Mouse (Mus musculus): Measurements from ENCODE around the gene Mef2a. TPM values are rescaled to one million over a fixed set of nuclear protein-coding genes. Genes with fewer than 3 reads are reported as not detected.

Gene Mef2a
- polyA plus RNA-seq, 1 experiment from 2014 or later: 22.4 TPM

DNA sequence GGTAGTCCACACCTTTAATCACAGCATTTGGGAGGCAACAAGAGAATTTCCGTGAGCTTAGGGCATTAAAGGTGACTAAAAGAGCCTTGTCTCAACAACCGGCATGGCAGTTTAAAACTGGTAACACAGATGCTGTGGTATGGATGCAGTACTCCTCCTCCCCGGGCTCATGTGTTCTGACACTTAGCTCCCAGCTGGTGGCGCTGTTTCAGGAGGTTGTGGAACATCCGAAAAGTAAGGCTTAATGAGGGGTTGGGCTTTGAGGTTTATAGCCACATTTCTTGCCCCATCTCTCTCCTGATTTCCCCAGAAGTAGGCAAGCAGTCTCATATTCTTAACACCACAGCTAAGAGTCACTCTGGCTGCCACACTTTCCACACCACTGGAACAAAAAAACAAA, 16.8 kb downstream of the Mef2a start:
- no peak overlapping the region for H3K4me3 ChIP-seq
- peaks cover 11% of the 10 kb centered on the region for H3K36me3 ChIP-seq (replicated peaks)
- no peak for DNase-seq (ENCODE audit: extremely low spot score, low spot score)
- H3K4me1 ChIP-seq: peaks cover 5% of the 10 kb centered on the region; the same call in 1 of the 2 replicates
- peaks cover 14% of the 10 kb centered on the region for H3K9me3 ChIP-seq
- 92% methylated on average over 5 of the region's 5 CpGs for WGBS
- no peak overlapping the region for H3K27ac ChIP-seq
- no peaks in the 10 kb centered on the region for H3K27me3 ChIP-seq (ENCODE audit: poor library complexity, severe bottlenecking)

DNA sequence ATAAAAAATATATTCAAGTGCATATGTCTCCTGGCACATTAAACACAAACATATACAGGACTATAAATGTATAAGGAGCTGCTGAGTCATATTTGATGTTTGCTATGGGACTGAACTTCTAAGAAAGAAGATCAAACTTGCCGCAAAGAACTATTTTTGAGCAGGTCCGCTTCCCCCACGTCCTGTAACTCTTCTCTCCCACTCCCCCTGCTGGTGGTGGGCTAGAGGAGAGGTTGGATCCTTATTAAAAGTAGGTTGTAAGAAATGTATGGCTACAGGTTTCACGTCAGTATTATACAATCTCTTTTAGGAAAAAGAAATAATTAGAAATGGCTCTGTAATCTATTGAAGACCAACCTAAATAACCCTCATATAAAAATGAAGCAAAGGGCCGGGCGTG, 19.0 kb downstream of the Mef2a start:
- WGBS: 89% methylated on average over 6 of the region's 6 CpGs
- no peak overlapping the region for H3K4me3 ChIP-seq
- H3K9me3 ChIP-seq: peaks cover 14% of the 10 kb centered on the region
- H3K4me1 ChIP-seq: no peaks in the 10 kb centered on the region
- peaks cover 14% of the 10 kb centered on the region for H3K36me3 ChIP-seq (replicated peaks)
- H3K27ac ChIP-seq: no peak overlapping the region
- no peaks in the 10 kb centered on the region for H3K27me3 ChIP-seq (ENCODE audit: poor library complexity, severe bottlenecking)
- DNase-seq (ENCODE audit: extremely low spot score, low spot score): no peak

DNA sequence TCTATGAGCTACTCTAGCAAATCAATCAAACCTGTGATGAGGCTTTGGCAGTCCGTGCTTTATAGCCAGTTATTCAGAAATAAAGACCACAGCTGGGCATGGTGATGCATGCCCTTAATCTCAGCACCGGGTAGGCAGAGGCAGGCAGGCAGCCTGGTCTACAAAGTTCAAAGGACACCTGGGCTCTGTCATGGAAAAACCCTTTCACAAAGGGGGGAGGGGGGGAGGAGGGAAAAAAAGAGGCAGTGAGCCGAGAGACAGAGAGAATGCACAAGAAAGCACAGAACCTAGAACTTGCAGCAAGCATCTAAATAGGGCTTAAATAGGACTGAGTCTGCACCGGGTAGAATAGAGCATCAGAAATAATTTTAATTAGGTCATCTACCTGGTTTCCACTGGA, 19.7 kb downstream of the Mef2a start:
- Histone ChIP-seq H3K27ac (no peak overlapping the region), H3K36me3 (replicated peaks) (peaks cover 14% of the 10 kb centered on the region), H3K9me3 (peaks cover 14% of the 10 kb centered on the region), H3K27me3 (ENCODE audit: poor library complexity, severe bottlenecking) (no peaks in the 10 kb centered on the region), H3K4me1 (no peaks in the 10 kb centered on the region), H3K4me3 (no peak overlapping the region)
- no peak for DNase-seq (ENCODE audit: extremely low spot score, low spot score)
- 83% methylated on average over 4 of the region's 4 CpGs for WGBS

DNA sequence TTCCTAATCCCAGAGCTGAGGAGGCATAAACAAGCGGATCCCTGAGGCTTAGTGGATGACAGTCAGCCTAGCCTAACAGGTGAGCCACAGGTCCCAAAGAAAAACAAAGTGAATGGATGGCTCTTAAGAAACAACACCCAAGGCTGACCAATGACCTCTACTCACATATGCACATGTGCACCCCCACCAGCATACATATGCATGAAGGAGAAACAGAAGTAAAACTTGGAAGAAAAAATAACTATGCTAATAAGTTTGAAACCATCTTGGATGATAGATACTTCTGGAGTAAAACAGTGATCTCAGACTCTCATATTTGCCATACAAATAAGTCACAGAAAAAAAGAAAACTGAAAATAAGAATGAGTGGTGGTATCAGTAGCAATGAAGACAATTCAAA, 28.2 kb downstream of the Mef2a start:
- no peak for DNase-seq (ENCODE audit: extremely low spot score, low spot score)
- Histone ChIP-seq H3K36me3 (replicated peaks) (peaks cover 14% of the 10 kb centered on the region), H3K27ac (no peak overlapping the region), H3K9me3 (no peaks in the 10 kb centered on the region), H3K4me3 (no peak overlapping the region), H3K4me1 (no peaks in the 10 kb centered on the region), H3K27me3 (ENCODE audit: poor library complexity, severe bottlenecking) (no peaks in the 10 kb centered on the region)
- 89% methylated on average over 1 of the region's 1 CpGs for WGBS

DNA sequence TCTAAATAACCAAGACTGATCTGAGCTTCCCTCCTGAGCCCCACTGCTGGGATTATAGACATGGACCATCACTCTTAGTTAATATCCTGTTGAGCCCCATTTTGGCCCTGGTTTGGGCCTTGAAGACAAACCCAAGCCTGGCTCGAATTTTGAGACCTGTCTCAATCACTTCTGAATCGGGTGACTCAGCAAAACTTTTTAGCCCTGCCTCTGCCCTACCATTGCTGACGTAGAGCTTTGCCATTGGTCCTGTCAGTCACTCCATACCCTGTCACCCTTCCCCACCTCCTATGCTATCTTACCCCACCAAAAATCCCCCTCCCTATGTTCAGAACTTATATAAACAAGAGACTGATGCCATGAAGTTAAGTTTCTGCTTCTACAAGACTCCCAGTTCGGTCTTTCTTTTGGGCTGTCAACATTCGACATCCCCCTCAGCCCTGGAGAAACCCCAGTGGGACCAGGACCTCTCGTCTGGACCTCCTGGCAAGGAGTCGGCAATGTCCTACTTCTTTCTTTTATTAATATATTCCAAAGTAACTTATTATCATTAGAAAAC, 30.5 kb downstream of the Mef2a start:
- Histone ChIP-seq H3K36me3 (replicated peaks) (peaks cover 16% of the 10 kb centered on the region), H3K4me3 (no peak overlapping the region), H3K4me1 (no peaks in the 10 kb centered on the region), H3K27me3 (ENCODE audit: poor library complexity, severe bottlenecking) (no peaks in the 10 kb centered on the region), H3K9me3 (peaks cover 2% of the 10 kb centered on the region; the same call in 1 of the 2 replicates), H3K27ac (no peak overlapping the region)
- DNase-seq (ENCODE audit: extremely low spot score, low spot score): no peak
- WGBS: 88% methylated on average over 7 of the region's 7 CpGs

DNA sequence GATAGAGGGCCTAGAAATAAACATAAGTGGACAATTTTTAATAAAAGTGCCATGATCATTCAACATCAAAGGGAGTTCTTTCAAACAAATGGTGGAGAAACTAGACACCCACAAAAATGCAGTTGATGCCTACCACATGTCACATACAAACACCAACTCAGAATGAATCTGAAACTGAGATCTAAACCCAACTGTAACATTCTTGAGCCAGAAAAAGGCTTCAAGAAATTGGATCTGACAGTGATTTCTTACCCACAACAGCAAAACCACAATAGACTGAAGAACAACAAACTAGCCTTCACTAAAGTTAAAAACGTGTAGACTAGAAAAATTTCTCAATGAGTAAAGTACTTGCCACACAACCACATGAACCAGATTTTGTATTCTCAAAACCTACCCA, 52.3 kb downstream of the Mef2a start:
- no peak for DNase-seq (ENCODE audit: extremely low spot score, low spot score)
- WGBS: 82% methylated on average over 1 of the region's 1 CpGs
- Histone ChIP-seq H3K27me3 (ENCODE audit: poor library complexity, severe bottlenecking) (no peaks in the 10 kb centered on the region), H3K4me3 (no peak overlapping the region), H3K9me3 (no peaks in the 10 kb centered on the region), H3K36me3 (replicated peaks) (0 out of 2 replicates have a peak, but pooled peaks cover 3% of the 10 kb centered on the region), H3K27ac (no peak overlapping the region), H3K4me1 (no peaks in the 10 kb centered on the region)

DNA sequence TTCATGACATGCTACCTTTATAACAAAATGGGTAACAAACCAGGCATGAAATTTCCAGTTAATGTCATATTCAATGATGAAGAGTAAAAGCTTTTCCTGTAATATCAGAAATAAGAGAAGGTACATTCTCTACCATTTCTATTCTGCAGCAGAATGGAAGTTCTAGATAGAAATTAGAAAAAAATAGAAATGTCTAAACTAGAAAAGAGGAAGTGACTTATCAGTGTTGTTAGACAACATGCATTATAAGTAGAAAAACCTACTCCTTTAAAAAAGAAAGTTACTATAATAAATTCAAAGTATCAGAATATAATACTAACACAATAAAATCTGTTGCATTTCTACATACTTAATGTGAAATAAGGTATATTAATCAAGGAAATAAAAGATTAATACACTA, 54.0 kb downstream of the Mef2a start:
- Histone ChIP-seq H3K27me3 (ENCODE audit: poor library complexity, severe bottlenecking) (no peaks in the 10 kb centered on the region), H3K9me3 (no peaks in the 10 kb centered on the region), H3K4me3 (no peak overlapping the region), H3K27ac (no peak overlapping the region), H3K4me1 (no peaks in the 10 kb centered on the region), H3K36me3 (replicated peaks) (0 out of 2 replicates have a peak, but pooled peaks cover 10% of the 10 kb centered on the region)
- DNase-seq (ENCODE audit: extremely low spot score, low spot score): no peak

DNA sequence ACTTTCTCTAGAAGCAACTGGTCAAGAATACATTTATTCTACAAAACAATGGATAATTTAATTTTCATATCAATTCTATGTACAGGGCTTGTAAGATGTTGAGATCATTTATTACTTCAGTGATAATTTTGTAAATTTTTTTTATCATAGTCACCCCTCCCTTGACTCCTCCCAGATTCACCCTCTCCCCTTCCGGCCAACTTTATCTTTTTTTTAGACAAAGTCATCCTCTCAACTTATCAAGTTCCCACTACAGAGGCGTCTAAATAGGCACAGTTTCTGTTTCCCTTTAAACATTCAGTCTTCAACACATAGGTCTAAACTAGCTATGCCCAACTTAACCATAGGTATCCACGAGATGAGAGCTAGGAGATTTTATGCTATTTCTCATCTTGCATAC, 59.5 kb downstream of the Mef2a start:
- Histone ChIP-seq H3K9me3 (no peaks in the 10 kb centered on the region), H3K4me1 (no peaks in the 10 kb centered on the region), H3K36me3 (replicated peaks) (peaks cover 17% of the 10 kb centered on the region; the same call in 1 of the 2 replicates), H3K27ac (no peak overlapping the region), H3K4me3 (no peak overlapping the region), H3K27me3 (ENCODE audit: poor library complexity, severe bottlenecking) (no peaks in the 10 kb centered on the region)
- DNase-seq (ENCODE audit: extremely low spot score, low spot score): no peak
- 93% methylated on average over 3 of the region's 3 CpGs for WGBS

DNA sequence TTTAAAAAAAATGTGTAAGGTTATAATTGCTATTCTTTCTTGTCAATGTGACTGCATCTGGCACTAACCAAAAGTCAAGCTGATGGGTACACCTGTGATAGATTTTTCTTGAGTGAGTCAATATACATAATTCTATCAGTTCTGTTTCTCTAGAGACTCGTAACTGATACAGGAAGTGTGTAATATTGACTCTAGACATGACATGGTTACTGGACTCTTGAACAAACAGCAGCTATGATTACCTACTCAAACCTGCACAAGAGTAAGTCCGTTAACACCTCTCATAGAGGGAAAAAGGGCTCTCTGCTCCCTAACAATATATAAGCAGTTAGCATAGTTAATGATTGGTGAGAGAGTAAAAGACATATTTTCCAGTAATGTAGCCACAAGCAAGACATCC, 62.5 kb downstream of the Mef2a start:
- Histone ChIP-seq H3K9me3 (no peaks in the 10 kb centered on the region), H3K4me3 (no peak overlapping the region), H3K36me3 (replicated peaks) (peaks cover 12% of the 10 kb centered on the region; the same call in 1 of the 2 replicates), H3K27me3 (ENCODE audit: poor library complexity, severe bottlenecking) (no peaks in the 10 kb centered on the region), H3K4me1 (no peaks in the 10 kb centered on the region), H3K27ac (no peak overlapping the region)
- 97% methylated on average over 2 of the region's 2 CpGs for WGBS
- DNase-seq (ENCODE audit: extremely low spot score, low spot score): no peak

DNA sequence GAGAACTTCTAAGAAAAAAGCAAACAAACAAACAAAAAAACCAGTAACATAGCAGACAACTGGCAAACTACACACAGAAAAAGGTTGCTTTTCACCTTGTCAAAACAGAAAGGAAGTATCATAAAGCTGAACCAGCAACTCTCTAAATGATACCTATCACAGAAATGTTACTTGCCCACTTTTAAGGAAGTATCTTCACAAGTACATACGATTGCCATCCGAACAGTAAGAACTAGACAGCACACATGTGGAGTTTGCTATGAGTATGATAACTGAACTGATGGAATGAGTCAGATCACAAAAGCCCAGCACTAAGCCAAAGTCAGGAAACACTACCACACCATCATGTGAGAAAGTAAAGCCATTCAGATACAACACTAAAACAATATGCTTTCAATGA, 64.6 kb downstream of the Mef2a start:
- DNase-seq (ENCODE audit: extremely low spot score, low spot score): no peak
- WGBS: 92% methylated on average over 2 of the region's 2 CpGs
- Histone ChIP-seq H3K27ac (no peak overlapping the region), H3K36me3 (replicated peaks) (peaks cover 17% of the 10 kb centered on the region), H3K4me1 (no peaks in the 10 kb centered on the region), H3K27me3 (ENCODE audit: poor library complexity, severe bottlenecking) (no peaks in the 10 kb centered on the region), H3K9me3 (no peaks in the 10 kb centered on the region), H3K4me3 (no peak overlapping the region)

DNA sequence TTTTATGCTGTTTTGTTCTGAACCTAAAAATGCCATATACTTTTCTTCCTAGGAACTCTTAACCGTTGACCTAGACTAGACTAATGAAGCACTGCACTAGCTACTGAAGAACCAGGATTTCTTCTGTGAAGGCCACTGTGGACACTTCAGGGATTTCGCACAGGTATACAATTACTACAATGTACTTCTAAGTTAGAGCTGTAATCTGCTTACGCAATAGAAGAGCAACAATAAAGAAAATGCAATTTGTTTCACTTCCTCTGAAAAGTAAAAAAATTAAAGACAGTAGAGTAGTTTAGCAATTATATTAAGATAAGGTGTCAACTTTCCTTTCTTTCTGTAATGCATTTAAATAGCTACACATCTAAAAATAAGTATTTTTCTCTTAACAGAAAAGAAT, 65.6 kb downstream of the Mef2a start:
- no peaks in the 10 kb centered on the region for H3K9me3 ChIP-seq
- H3K27me3 ChIP-seq (ENCODE audit: poor library complexity, severe bottlenecking): no peaks in the 10 kb centered on the region
- no peak overlapping the region for H3K4me3 ChIP-seq
- DNase-seq (ENCODE audit: extremely low spot score, low spot score): no peak
- no peak overlapping the region for H3K27ac ChIP-seq
- H3K36me3 ChIP-seq (replicated peaks): peaks cover 17% of the 10 kb centered on the region
- 95% methylated on average over 3 of the region's 3 CpGs for WGBS
- H3K4me1 ChIP-seq: no peaks in the 10 kb centered on the region

DNA sequence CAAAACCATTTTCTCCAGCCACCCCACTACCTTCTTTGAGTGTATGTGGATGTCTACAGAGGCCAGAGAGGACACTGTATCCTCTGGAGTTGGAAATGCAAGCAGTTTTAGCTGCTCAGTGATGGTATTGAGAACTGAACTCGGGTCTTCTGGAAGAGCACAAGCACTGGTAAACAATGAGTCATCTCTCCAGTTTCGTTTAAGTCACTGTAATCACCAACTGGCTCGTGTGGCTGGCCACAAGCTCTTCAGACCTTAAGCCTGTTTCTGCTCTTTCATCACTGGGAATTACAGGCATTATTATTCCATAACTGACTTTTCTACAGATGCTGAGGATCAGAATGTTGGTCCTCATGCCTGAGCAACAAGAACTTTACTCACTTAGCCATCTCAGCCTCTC, 67.7 kb downstream of the Mef2a start:
- H3K27me3 ChIP-seq (ENCODE audit: poor library complexity, severe bottlenecking): no peaks in the 10 kb centered on the region
- 87% methylated on average over 3 of the region's 3 CpGs for WGBS
- peaks cover 10% of the 10 kb centered on the region for H3K36me3 ChIP-seq (replicated peaks)

DNA sequence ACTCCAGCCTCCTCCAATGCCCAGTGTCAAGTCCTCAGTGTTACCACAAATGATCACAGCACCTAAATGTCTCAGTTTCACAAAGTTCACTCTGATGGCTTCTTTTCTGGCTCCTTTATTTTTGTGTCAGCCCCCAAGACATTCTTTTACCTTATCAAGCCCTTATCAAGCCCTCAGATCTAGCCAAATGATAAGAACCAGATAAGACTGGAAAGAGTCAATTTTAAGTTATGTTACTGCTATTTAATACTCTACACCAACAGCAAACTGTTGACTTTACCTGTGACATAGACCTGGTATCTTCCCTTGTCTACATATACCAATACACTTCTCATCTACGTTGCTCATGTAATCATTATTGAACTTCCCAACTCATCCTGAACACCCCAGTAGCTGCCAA, 76.2 kb downstream of the Mef2a start:
- Histone ChIP-seq H3K36me3 (replicated peaks) (no peaks in the 10 kb centered on the region), H3K27me3 (ENCODE audit: poor library complexity, severe bottlenecking) (no peaks in the 10 kb centered on the region), H3K27ac (no peak overlapping the region), H3K9me3 (no peaks in the 10 kb centered on the region), H3K4me1 (peaks cover 5% of the 10 kb centered on the region; the same call in 1 of the 2 replicates), H3K4me3 (no peak overlapping the region)
- DNase-seq (ENCODE audit: extremely low spot score, low spot score): no peak
- WGBS: 92% methylated on average over 1 of the region's 1 CpGs

More for the DNA sequence above, 67.7 kb downstream of the Mef2a start:
- DNase-seq (ENCODE audit: extremely low spot score, low spot score): no peak
- Histone ChIP-seq H3K4me1 (no peaks in the 10 kb centered on the region), H3K9me3 (no peaks in the 10 kb centered on the region), H3K27ac (no peak overlapping the region), H3K4me3 (no peak overlapping the region)

DNA sequence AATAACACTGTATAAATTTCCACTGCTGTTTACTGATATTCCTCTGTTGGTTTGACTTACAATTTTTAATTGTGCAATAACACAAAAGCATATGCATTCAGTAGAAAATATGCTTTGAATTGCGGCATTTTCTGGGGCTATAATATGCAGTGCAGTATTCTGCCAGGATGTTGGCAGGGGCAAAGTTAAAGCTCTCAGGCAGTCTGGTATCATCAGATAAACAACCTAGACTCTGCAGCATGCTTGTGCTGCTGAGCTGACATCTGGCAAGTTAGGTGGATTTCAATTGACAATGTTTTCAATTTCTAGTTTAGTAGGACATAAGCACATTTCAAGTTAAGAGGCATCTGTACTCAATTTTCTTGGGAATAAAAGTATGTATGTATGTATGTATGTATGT, 81.3 kb downstream of the Mef2a start:
- H3K4me1 ChIP-seq: peaks cover 5% of the 10 kb centered on the region; the same call in 1 of the 2 replicates
- H3K9me3 ChIP-seq: no peaks in the 10 kb centered on the region
- WGBS: 92% methylated on average over 1 of the region's 1 CpGs
- DNase-seq (ENCODE audit: extremely low spot score, low spot score): no peak
- H3K4me3 ChIP-seq: no peak overlapping the region
- H3K27ac ChIP-seq: no peak overlapping the region
- H3K36me3 ChIP-seq (replicated peaks): no peaks in the 10 kb centered on the region
- H3K27me3 ChIP-seq (ENCODE audit: poor library complexity, severe bottlenecking): no peaks in the 10 kb centered on the region
